Mouse (Mus musculus): ENCODE measurements around the gene Fndc9.

GRCm38 (mm10) chr11:46278140-46278539 is 42.8 kb downstream of the Fndc9 start:
- TF ChIP-seq CTCF (IDR thresholded peaks at IDR 0.05; ENCODE audit: insufficient read depth, low read depth, low read length) (no peak), POLR2A (IDR thresholded peaks at IDR 0.05; ENCODE audit: insufficient read depth, low read depth, low read length) (no peak)
